ENCODE assay signal across 9 mouse cellular contexts in genomic region chr3:120747678-120748077, GRCm38 (mm10).
A peak's percentile ranks its signal among the peaks of the same experiment; 100 is the strongest.
DNase-seq lines count a peak whose midpoint lies in the region; ATAC-seq and TF ChIP-seq lines count a peak whose summit lies in the region.
"Had no signal": no experiment of that assay in that cellular context is flagged by ENCODE, and none has a peak within 500 bp of the region (broad histone marks: within the 10 kb centered on the region; RNA-seq: fewer than 3 reads in every experiment).

No protein-coding gene starts in this region.

- no peaks in the 10 kb centered on the region for H3K4me1 ChIP-seq in ES-Bruce4 (ENCODE audit: control insufficient read depth, insufficient read depth, low read length)
- H3K4me1 ChIP-seq: limb, embryonic 15.5 days had no signal

- TF ChIP-seq POLR2A in ES-Bruce4 (IDR thresholded peaks at IDR 0.05; ENCODE audit: insufficient read depth, low read length) = no peak

- H3K4me3 ChIP-seq in layer of hippocampus, adult 2 months = no peak overlapping the region
- no peak overlapping the region for H3K4me3 ChIP-seq in ES-Bruce4 (ENCODE audit: low read depth, low read length)
- H3K4me3 ChIP-seq: limb, embryonic 15.5 days had no signal

- no peak overlapping the region for H3K27ac ChIP-seq in layer of hippocampus, adult 2 months
- no peak overlapping the region for H3K27ac ChIP-seq in ES-Bruce4 (ENCODE audit: insufficient read depth, low read length)
- H3K27ac ChIP-seq: limb, embryonic 15.5 days had no signal

- H3K9me3 ChIP-seq in ES-Bruce4 (replicated peaks; ENCODE audit: control insufficient read depth, insufficient read depth, low read length, poor library complexity, severe bottlenecking) = no peaks in the 10 kb centered on the region
- H3K9me3 ChIP-seq: limb, embryonic 15.5 days had no signal

- no peaks in the 10 kb centered on the region for H3K36me3 ChIP-seq in ES-Bruce4 (ENCODE audit: control insufficient read depth, insufficient read depth, low read length, poor library complexity, severe bottlenecking)
- H3K36me3 ChIP-seq: limb, embryonic 15.5 days had no signal

- H3K27me3 ChIP-seq in ES-Bruce4 (ENCODE audit: control insufficient read depth, insufficient read depth, low read length, poor library complexity, severe bottlenecking) = no peaks in the 10 kb centered on the region
- H3K27me3 ChIP-seq: limb, embryonic 15.5 days had no signal

- no peak for TF ChIP-seq EP300 in ES-Bruce4 (IDR thresholded peaks at IDR 0.05; ENCODE audit: insufficient read depth, low read depth, low read length)

- peak; percentile 72 for TF ChIP-seq CTCF in layer of hippocampus, adult 2 months (conservative IDR thresholded peaks at IDR 0.05)
- TF ChIP-seq CTCF in ES-Bruce4 (IDR thresholded peaks at IDR 0.05; ENCODE audit: low read depth, low read length) = peak; percentile 3

- peak; percentile 19 to 38 for DNase-seq in cerebellum, adult 18-20 months
- DNase-seq in cerebellum, adult 11-12 months = no peak
- DNase-seq in layer of hippocampus, adult 2 months (ENCODE audit: low spot score in 2 of 2) = no peak
- no peak for DNase-seq in layer of hippocampus, adult 9-11 months
- peak; percentile 4 for DNase-seq in induced T-regulatory cell, adult 2 months (ENCODE audit: low read depth)

- H3K9ac ChIP-seq in ES-Bruce4 (ENCODE audit: low read depth, poor library complexity, severe bottlenecking) = no peak overlapping the region
- H3K9ac ChIP-seq: limb, embryonic 15.5 days had no signal

- no peak for ATAC-seq in erythroblast, adult 5-6 weeks (replicated peaks; ENCODE audit: low FRiP score, poor library complexity, severe bottlenecking)
- ATAC-seq in CD4-positive, CD25-positive, alpha-beta regulatory T cell, adult 4 months = no peak

Comparison
In these comparisons a context has a peak if more than half of its experiments do, and no peak if none do; other contexts are left out.
1. DNase-seq: peak in cerebellum, adult 18-20 months (2 of 2) and induced T-regulatory cell, adult 2 months (single experiment); none in cerebellum, adult 11-12 months (single experiment), layer of hippocampus, adult 2 months (0 of 2) and layer of hippocampus, adult 9-11 months (single experiment).